ENCODE assay signal across 27 mouse cellular contexts in the genomic region with DNA sequence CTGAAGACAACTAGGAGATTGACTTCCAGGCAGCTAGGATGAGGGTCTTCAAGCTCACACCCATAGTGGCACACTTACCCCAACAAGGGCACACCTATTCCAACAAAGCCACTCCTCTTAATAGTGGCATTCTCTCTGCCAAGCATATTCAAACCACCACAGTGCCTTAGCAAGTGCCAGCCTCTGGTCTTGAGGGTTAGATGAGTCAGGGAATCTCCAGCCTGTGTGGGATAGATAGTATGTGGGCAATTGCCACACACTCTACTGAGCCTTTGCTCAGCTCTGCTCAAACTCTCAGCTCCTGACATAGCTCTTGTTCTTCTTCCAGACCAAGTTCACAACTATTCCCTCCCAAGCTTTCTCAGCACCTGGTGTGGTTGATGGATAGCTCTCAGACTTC. TPM values are rescaled to one million over a fixed set of nuclear protein-coding genes. Genes with fewer than 3 reads are reported as not detected.
"Had no signal": no experiment of that assay in that cellular context is flagged by ENCODE, and none has a peak within 500 bp of the region (broad histone marks: within the 10 kb centered on the region; RNA-seq: fewer than 3 reads in every experiment).

No protein-coding gene starts in this region.

- H3K27ac ChIP-seq: midbrain, embryonic 13.5 days; midbrain, embryonic 15.5 days; neural tube, embryonic 12.5 days had no signal

- H3K36me3 ChIP-seq: midbrain, embryonic 13.5 days; midbrain, embryonic 15.5 days; neural tube, embryonic 12.5 days had no signal

- DNase-seq: lung, adult 18-20 months; lung, embryonic 14.5 days; lung, postnatal 10 days; lung, postnatal 4 days; retina, postnatal 1 day; right cerebral cortex, adult 18-20 months; right cerebral cortex, postnatal 25 days; right cerebral cortex, postnatal 4 days; spleen, adult 18-20 months; thymus, adult 18-20 months; thymus, postnatal 14 days; thymus, postnatal 36 days had no signal

- H3K4me3 ChIP-seq: midbrain, embryonic 13.5 days; midbrain, embryonic 15.5 days; neural tube, embryonic 12.5 days had no signal

- H3K9me3 ChIP-seq: midbrain, embryonic 13.5 days; midbrain, embryonic 15.5 days; neural tube, embryonic 12.5 days had no signal

- H3K4me1 ChIP-seq: midbrain, embryonic 13.5 days; midbrain, embryonic 15.5 days; neural tube, embryonic 12.5 days had no signal

- H3K27me3 ChIP-seq: midbrain, embryonic 13.5 days; midbrain, embryonic 15.5 days; neural tube, embryonic 12.5 days had no signal

RNA-seq across cellular contexts. Expression of gene 2610528A11Rik, which starts 2.5 kb away (rescaled TPM):
- total RNA-seq: midbrain, postnatal 0 days; monocyte, adult 5-6 weeks; neutrophil, adult 5-6 weeks had no signal
- polyA plus RNA-seq: midbrain, embryonic 11.5 days; midbrain, embryonic 13.5 days; midbrain, embryonic 15.5 days; neural tube, embryonic 14.5 days had no signal

RNA-seq across cellular contexts. Expression of gene Cdhr1, which starts 13.2 kb away (rescaled TPM):
- total RNA-seq: megakaryocyte-erythroid progenitor cell, adult 5-6 weeks; monocyte, adult 5-6 weeks; neutrophil, adult 5-6 weeks had no signal
- polyA plus RNA-seq: liver, embryonic 16.5 days; lung, embryonic 14.5 days had no signal

RNA-seq across cellular contexts. Expression of gene Lrit2, which starts 43.6 kb away (rescaled TPM):
- total RNA-seq: megakaryocyte-erythroid progenitor cell, adult 5-6 weeks; monocyte, adult 5-6 weeks; neutrophil, adult 5-6 weeks had no signal
- polyA plus RNA-seq: liver, embryonic 16.5 days; lung, embryonic 14.5 days; lung, embryonic 16.5 days; midbrain, embryonic 11.5 days; midbrain, embryonic 15.5 days; neural tube, embryonic 12.5 days; neural tube, embryonic 14.5 days; small intestine, adult 2 months; stomach, embryonic 14.5 days; stomach, embryonic 16.5 days; thymus, postnatal 0 days had no signal

RNA-seq across cellular contexts. Expression of gene Lrit1, which starts 56.7 kb away (rescaled TPM):
- total RNA-seq: megakaryocyte-erythroid progenitor cell, adult 5-6 weeks; midbrain, postnatal 0 days; monocyte, adult 5-6 weeks; neutrophil, adult 5-6 weeks had no signal
- polyA plus RNA-seq: liver, embryonic 16.5 days; lung, embryonic 14.5 days; lung, embryonic 16.5 days; midbrain, embryonic 11.5 days; midbrain, embryonic 13.5 days; midbrain, embryonic 15.5 days; midbrain, postnatal 0 days; neural tube, embryonic 12.5 days; neural tube, embryonic 14.5 days; small intestine, adult 2 months; stomach, embryonic 14.5 days; stomach, embryonic 16.5 days; thymus, postnatal 0 days had no signal
